Mouse (Mus musculus) olfactory bulb, adult 2 months (tissue): Measurements from ENCODE around the gene Ankrd50.

ENCODE experiments used
- CTCF ChIP-seq: fragments of 200-500 bp; IDR thresholded peaks from 2 replicates; pipeline ENCODE4 v1.5.1; 2012; ENCODE audit warnings: low read depth, mild to moderate bottlenecking, low read length, moderate library complexity; ENCODE audit not compliant: insufficient read depth
- POLR2A ChIP-seq: fragments of 200-500 bp; IDR thresholded peaks from 2 replicates; pipeline ENCODE4 v1.6.1; 2012; ENCODE audit warnings: mild to moderate bottlenecking, low read depth, low read length, moderate library complexity; ENCODE audit not compliant: insufficient read depth

- TF ChIP-seq CTCF (no peak), POLR2A (no peak)
These were observed 32.4 kb downstream of the Ankrd50 start for GRCm38 (mm10) chr3:38452199-38452598.
